ENCODE assay signal across 8 mouse cellular contexts in the genomic region with DNA sequence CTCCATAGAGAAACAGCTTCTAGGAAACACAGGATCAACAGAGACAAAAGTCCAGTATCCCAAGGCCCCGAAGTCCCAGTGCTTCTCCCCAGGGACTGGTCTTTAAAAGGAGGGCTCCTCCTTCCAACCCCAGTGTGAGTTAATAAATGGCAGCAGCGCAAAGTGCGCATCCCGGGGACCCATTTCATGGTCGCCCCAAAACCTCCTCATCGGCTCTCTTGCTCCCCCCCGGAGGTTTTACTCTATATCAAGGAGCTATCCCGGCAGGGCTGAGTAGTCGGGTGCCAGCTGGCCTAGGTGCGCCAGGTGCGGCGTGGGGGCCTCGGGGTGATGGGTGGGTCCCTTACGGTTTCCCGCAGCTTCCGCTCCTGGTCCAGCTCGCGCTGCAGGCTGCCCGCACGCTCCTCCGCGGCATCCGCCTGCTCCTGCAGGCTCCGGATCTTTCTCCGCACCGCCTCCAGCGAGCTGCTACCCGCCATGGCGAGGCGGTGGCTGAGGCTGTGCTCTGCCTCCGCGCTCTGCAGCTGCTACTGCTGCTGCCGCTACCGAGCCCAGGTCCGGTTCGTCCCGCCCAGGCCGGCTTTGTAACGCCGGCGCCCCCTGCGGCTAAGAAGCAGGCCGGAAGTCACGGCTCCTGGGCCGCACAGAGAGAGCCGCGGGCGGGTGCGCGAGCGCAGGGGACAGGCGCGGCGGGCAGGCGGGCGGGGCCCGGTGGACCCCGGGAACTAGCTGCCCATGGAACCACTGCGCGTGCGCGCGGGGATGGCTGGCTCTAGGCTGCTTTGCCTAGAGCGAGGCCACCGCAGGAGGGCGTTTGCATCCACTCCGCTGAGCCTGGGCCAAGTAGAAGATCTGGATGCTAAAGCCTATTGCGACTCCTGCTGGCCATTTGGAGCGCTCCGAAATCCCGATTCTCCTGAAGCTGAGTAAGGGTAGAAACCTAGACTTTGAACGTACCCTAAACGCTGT. TPM values are rescaled to one million over a fixed set of nuclear protein-coding genes. Genes with fewer than 3 reads are reported as not detected.
DNase-seq lines count a peak whose midpoint lies in the region; ATAC-seq and TF ChIP-seq lines count a peak whose summit lies in the region.

No protein-coding gene starts in this region.

- under 1% methylated on average over 73 of the region's 73 CpGs for WGBS in hindbrain, postnatal 0 days

- DNase-seq in WW6 (ENCODE audit: low read depth, low spot score): peak; percentile 97
- peak; percentile 98 to 99 for DNase-seq in cerebellum, postnatal 4 days (ENCODE audit: low spot score in 2 of 2)
- DNase-seq in gastrocnemius, adult 18-20 months (ENCODE audit: low spot score): peak; percentile 97
- peak; percentile 100 for DNase-seq in hindbrain, postnatal 0 days (ENCODE audit: low spot score)
- peak; percentile 100 for DNase-seq in left cerebral cortex, adult 2 months (ENCODE audit: extremely low spot score in 1 of 2, low spot score in 2 of 2)
- peak; percentile 99 to 100 for DNase-seq in right cerebral cortex, adult 2 months (ENCODE audit: low spot score in 2 of 2)
- DNase-seq in urinary bladder, postnatal 14 days (ENCODE audit: low spot score): peak; percentile 99

- peak overlapping the region; percentile 76 for H3K4me3 ChIP-seq in hindbrain, postnatal 0 days (ENCODE audit: low read length)
- peak overlapping the region; percentile 88 for H3K4me3 ChIP-seq in left cerebral cortex, adult 2 months

- ATAC-seq in hindbrain, postnatal 0 days: peak; percentile 97
- ATAC-seq in megakaryocyte, adult 5-6 weeks (ENCODE audit: poor library complexity, severe bottlenecking): peak; percentile 90

- H3K4me2 ChIP-seq in hindbrain, postnatal 0 days (ENCODE audit: low read depth, low read length): peak overlapping the region; percentile 56

- H3K27ac ChIP-seq in hindbrain, postnatal 0 days: peak overlapping the region; percentile 92
- H3K27ac ChIP-seq in left cerebral cortex, adult 2 months: peak overlapping the region; percentile 95

- peak; percentile 94 for TF ChIP-seq CTCF in hindbrain, postnatal 0 days (IDR thresholded peaks at IDR 0.05; ENCODE audit: low read depth)
- TF ChIP-seq CTCF in left cerebral cortex, adult 2 months (IDR thresholded peaks at IDR 0.05): peak; percentile 96

- no peaks in the 10 kb centered on the region for H3K9me3 ChIP-seq in hindbrain, postnatal 0 days (ENCODE audit: low read length)

- intact Hi-C loops in left cerebral cortex, adult 2 months (cut with DNase I): loop anchor here (1.0 to 10.0 kb wide), 6 partner anchors 42 to 248 kb away; a partner anchor contains a TSS

- H3K9ac ChIP-seq in hindbrain, postnatal 0 days (replicated peaks; ENCODE audit: low read length): peak overlapping the region; percentile 90

- H3K36me3 ChIP-seq in hindbrain, postnatal 0 days (ENCODE audit: insufficient read depth, low read length): no peaks in the 10 kb centered on the region

- H3K4me1 ChIP-seq in hindbrain, postnatal 0 days (ENCODE audit: insufficient read depth, low read length): peaks cover 49% of the 10 kb centered on the region; the same call in 1 of the 2 replicates

- H3K27me3 ChIP-seq in hindbrain, postnatal 0 days (ENCODE audit: insufficient read depth, low read length): no peaks in the 10 kb centered on the region

RNA-seq across cellular contexts. Expression of a gene that starts 5.7 kb away (rescaled TPM):
- over 10,000 TPM; 24,162 to 25,960 TPM for total RNA-seq in gastrocnemius, adult 18-20 months (2021)
- 98.8 and 120 TPM in 2 replicates for total RNA-seq in hindbrain, postnatal 0 days (2014; rRNA removed)
- 177 and 180 TPM in 2 replicates for polyA plus RNA-seq in hindbrain, postnatal 0 days (2015; fragmentation: Nextera tagmentation; extraction: Ambion mirVana)
- 100 to 1,000 TPM; 223 to 236 TPM for total RNA-seq in left cerebral cortex, adult 2 months (2021)
- 27.3 and 27.9 TPM in 2 replicates for total RNA-seq in megakaryocyte, adult 5-6 weeks (2015)
- total RNA-seq in megakaryocyte, adult 5-6 weeks (2017): 34.1 and 39.8 TPM in 2 replicates

Comparison
In these comparisons a context has a peak if more than half of its experiments do, and no peak if none do; other contexts are left out.
1. Peak in every context shown above with its lines: DNase-seq, ATAC-seq, H3K4me3 ChIP-seq and H3K27ac ChIP-seq.
2. RNA of a gene that starts 5.7 kb away (total RNA-seq): 24,162 to 25,960 TPM in gastrocnemius, adult 18-20 months; 223 to 236 TPM in left cerebral cortex, adult 2 months, 98.8 to 120 TPM in hindbrain, postnatal 0 days and 27.3 to 39.8 TPM in megakaryocyte, adult 5-6 weeks; every median in the first group is over 100 times any median in the second.